In genomic region chr10:115579494-115579893, GRCm38 (mm10) we compare ENCODE assay signal across 14 mouse cellular contexts. TPM values are rescaled to one million over a fixed set of nuclear protein-coding genes. Genes with fewer than 3 reads are reported as not detected.
DNase-seq lines count a peak whose midpoint lies in the region; ATAC-seq and TF ChIP-seq lines count a peak whose summit lies in the region.
"Had no signal": no experiment of that assay in that cellular context is flagged by ENCODE, and none has a peak within 500 bp of the region (broad histone marks: within the 10 kb centered on the region; RNA-seq: fewer than 3 reads in every experiment).

No protein-coding gene starts in this region.

- H3K4me1 ChIP-seq in forebrain, embryonic 10.5 days: peaks cover 12% of the 10 kb centered on the region
- no peaks in the 10 kb centered on the region for H3K4me1 ChIP-seq in forebrain, embryonic 16.5 days (replicated peaks; ENCODE audit: control insufficient read depth, insufficient read depth, low read length)
- no peaks in the 10 kb centered on the region; the same call in 1 of the 2 replicates for H3K4me1 ChIP-seq in lung, postnatal 0 days (ENCODE audit: insufficient read depth, low read depth, low read length)
- H3K4me1 ChIP-seq in embryonic facial prominence, embryonic 11.5 days (ENCODE audit: control insufficient read depth, insufficient read depth, low read length): peaks cover 2% of the 10 kb centered on the region; the same call in 1 of the 2 replicates
- peaks cover 3% of the 10 kb centered on the region; the same call in 1 of the 2 replicates for H3K4me1 ChIP-seq in neural tube, embryonic 11.5 days (ENCODE audit: control insufficient read depth, insufficient read depth, low read length)
- peaks cover 5% of the 10 kb centered on the region; the same call in 1 of the 2 replicates for H3K4me1 ChIP-seq in heart, embryonic 10.5 days
- H3K4me1 ChIP-seq: intestine, embryonic 15.5 days had no signal

- H3K4me3 ChIP-seq in forebrain, embryonic 10.5 days: no peak overlapping the region
- no peak overlapping the region for H3K4me3 ChIP-seq in forebrain, embryonic 16.5 days (replicated peaks; ENCODE audit: low read length)
- H3K4me3 ChIP-seq in lung, postnatal 0 days (ENCODE audit: low read depth, low read length): no peak overlapping the region
- no peak overlapping the region for H3K4me3 ChIP-seq in embryonic facial prominence, embryonic 11.5 days (ENCODE audit: low read depth, low read length)
- H3K4me3 ChIP-seq in neural tube, embryonic 11.5 days (ENCODE audit: low read depth, low read length): no peak overlapping the region
- H3K4me3 ChIP-seq in heart, embryonic 10.5 days: no peak overlapping the region
- H3K4me3 ChIP-seq: forebrain, embryonic 12.5 days; intestine, embryonic 15.5 days had no signal

- H3K4me2 ChIP-seq in forebrain, embryonic 16.5 days (ENCODE audit: low read length): no peak overlapping the region
- no peak overlapping the region for H3K4me2 ChIP-seq in lung, postnatal 0 days (replicated peaks; ENCODE audit: low read depth, low read length)
- H3K4me2 ChIP-seq in embryonic facial prominence, embryonic 11.5 days (ENCODE audit: low read depth, low read length): no peak overlapping the region
- no peak overlapping the region for H3K4me2 ChIP-seq in neural tube, embryonic 11.5 days (ENCODE audit: low read depth)
- H3K4me2 ChIP-seq: forebrain, embryonic 12.5 days; intestine, embryonic 15.5 days had no signal

- WGBS in forebrain, embryonic 10.5 days: 9% methylated on average over 7 of the region's 7 CpGs
- 18% methylated on average over 7 of the region's 7 CpGs for WGBS in forebrain, embryonic 16.5 days
- WGBS in lung, postnatal 0 days: 16% methylated on average over 7 of the region's 7 CpGs
- 8% methylated on average over 7 of the region's 7 CpGs for WGBS in embryonic facial prominence, embryonic 11.5 days
- WGBS in neural tube, embryonic 11.5 days: 15% methylated on average over 7 of the region's 7 CpGs
- 29% methylated on average over 7 of the region's 7 CpGs for whole genome bisulfite sequencing in heart, embryonic 10.5 days

- ATAC-seq in forebrain, embryonic 16.5 days: no peak
- peak; percentile 46; the same call in 1 of the 2 replicates for ATAC-seq in lung, postnatal 0 days
- ATAC-seq in embryonic facial prominence, embryonic 11.5 days (replicated peaks; ENCODE audit: insufficient number of reproducible peaks, low FRiP score, low TSS enrichment, low read depth): peak; percentile 51; the same call in 1 of the 2 replicates
- 0 out of 2 replicates have a peak, but pooled peaks have one; percentile 52 for ATAC-seq in neural tube, embryonic 11.5 days (ENCODE audit: insufficient read depth, low FRiP score, low TSS enrichment)
- ATAC-seq in CD4-positive, CD25-positive, alpha-beta regulatory T cell, adult 4 months: no peak
- ATAC-seq: intestine, embryonic 15.5 days; Patski had no signal

- H3K9me3 ChIP-seq in forebrain, embryonic 10.5 days: no peaks in the 10 kb centered on the region
- H3K9me3 ChIP-seq in forebrain, embryonic 16.5 days (ENCODE audit: control insufficient read depth, low read length): no peaks in the 10 kb centered on the region
- H3K9me3 ChIP-seq in lung, postnatal 0 days (ENCODE audit: low read length): no peaks in the 10 kb centered on the region
- H3K9me3 ChIP-seq in embryonic facial prominence, embryonic 11.5 days (replicated peaks; ENCODE audit: control insufficient read depth, low read length): no peaks in the 10 kb centered on the region
- H3K9me3 ChIP-seq in neural tube, embryonic 11.5 days (ENCODE audit: control insufficient read depth, low read length): no peaks in the 10 kb centered on the region
- no peaks in the 10 kb centered on the region for H3K9me3 ChIP-seq in heart, embryonic 10.5 days
- H3K9me3 ChIP-seq: forebrain, embryonic 12.5 days; intestine, embryonic 15.5 days had no signal

- TF ChIP-seq EP300 in lung, postnatal 0 days (IDR thresholded peaks at IDR 0.05): no peak

- TF ChIP-seq CTCF in lung, postnatal 0 days (IDR thresholded peaks at IDR 0.05): no peak

- H3K27ac ChIP-seq in forebrain, embryonic 10.5 days: no peak overlapping the region
- no peak overlapping the region for H3K27ac ChIP-seq in forebrain, embryonic 16.5 days (ENCODE audit: low read length)
- H3K27ac ChIP-seq in lung, postnatal 0 days (ENCODE audit: low read length): no peak overlapping the region
- no peak overlapping the region for H3K27ac ChIP-seq in embryonic facial prominence, embryonic 11.5 days (replicated peaks; ENCODE audit: low read depth, low read length)
- no peak overlapping the region for H3K27ac ChIP-seq in neural tube, embryonic 11.5 days (ENCODE audit: low read depth, low read length)
- H3K27ac ChIP-seq in heart, embryonic 10.5 days: no peak overlapping the region
- H3K27ac ChIP-seq: forebrain, embryonic 12.5 days; intestine, embryonic 15.5 days had no signal

- DNase-seq in forebrain, embryonic 10.5 days (ENCODE audit: extremely low spot score, low spot score): peak; percentile 29
- peak; percentile 44 for DNase-seq in lung, postnatal 0 days (ENCODE audit: low spot score)
- DNase-seq in lung, postnatal 25 days (ENCODE audit: low spot score): no peak
- peak; percentile 39 for DNase-seq in embryonic facial prominence, embryonic 11.5 days (ENCODE audit: low spot score)
- peak; percentile 39 for DNase-seq in neural tube, embryonic 11.5 days (ENCODE audit: low spot score)
- DNase-seq in heart, embryonic 10.5 days (ENCODE audit: low spot score): no peak
- DNase-seq: B cell, adult 2 months; cerebellum, postnatal 36 days had no signal

- no peaks in the 10 kb centered on the region for H3K36me3 ChIP-seq in forebrain, embryonic 10.5 days (replicated peaks)
- H3K36me3 ChIP-seq in forebrain, embryonic 16.5 days (ENCODE audit: control insufficient read depth, insufficient read depth): no peaks in the 10 kb centered on the region
- no peaks in the 10 kb centered on the region for H3K36me3 ChIP-seq in lung, postnatal 0 days (ENCODE audit: insufficient read depth, low read length)
- no peaks in the 10 kb centered on the region for H3K36me3 ChIP-seq in embryonic facial prominence, embryonic 11.5 days (replicated peaks; ENCODE audit: control insufficient read depth, insufficient read depth, low read depth, low read length)
- H3K36me3 ChIP-seq in neural tube, embryonic 11.5 days (ENCODE audit: control insufficient read depth, insufficient read depth, low read length): no peaks in the 10 kb centered on the region
- H3K36me3 ChIP-seq in heart, embryonic 10.5 days: no peaks in the 10 kb centered on the region
- H3K36me3 ChIP-seq: forebrain, embryonic 12.5 days; intestine, embryonic 15.5 days had no signal

- H3K9ac ChIP-seq in forebrain, embryonic 16.5 days (replicated peaks; ENCODE audit: low read depth, low read length): no peak overlapping the region
- H3K9ac ChIP-seq in lung, postnatal 0 days (replicated peaks; ENCODE audit: low read depth): no peak overlapping the region
- no peak overlapping the region for H3K9ac ChIP-seq in embryonic facial prominence, embryonic 11.5 days (replicated peaks; ENCODE audit: low read length)
- no peak overlapping the region for H3K9ac ChIP-seq in neural tube, embryonic 11.5 days (ENCODE audit: low read length)
- H3K9ac ChIP-seq: forebrain, embryonic 12.5 days; intestine, embryonic 15.5 days had no signal

- H3K27me3 ChIP-seq in forebrain, embryonic 10.5 days (ENCODE audit: poor library complexity, severe bottlenecking): peaks cover 99% of the 10 kb centered on the region
- peaks cover 48% of the 10 kb centered on the region for H3K27me3 ChIP-seq in forebrain, embryonic 16.5 days (replicated peaks; ENCODE audit: control insufficient read depth, insufficient read depth, low read length)
- no peaks in the 10 kb centered on the region; the same call in 1 of the 2 replicates for H3K27me3 ChIP-seq in lung, postnatal 0 days (replicated peaks; ENCODE audit: insufficient read depth, low read length)
- peaks cover 6% of the 10 kb centered on the region for H3K27me3 ChIP-seq in embryonic facial prominence, embryonic 11.5 days (ENCODE audit: control insufficient read depth, insufficient read depth, low read length)
- peaks cover 6% of the 10 kb centered on the region; the same call in 1 of the 2 replicates for H3K27me3 ChIP-seq in neural tube, embryonic 11.5 days (ENCODE audit: control insufficient read depth, insufficient read depth, low read length)
- H3K27me3 ChIP-seq in heart, embryonic 10.5 days (ENCODE audit: insufficient read depth, poor library complexity, severe bottlenecking): peaks cover 15% of the 10 kb centered on the region

RNA-seq across cellular contexts. Expression of gene Lgr5, which starts 8.1 kb away (rescaled TPM):
- 1.7 and 2.2 TPM in 2 replicates for polyA plus RNA-seq in forebrain, embryonic 10.5 days (2016; fragmentation: Nextera tagmentation; extraction: Ambion mirVana)
- polyA plus RNA-seq in forebrain, embryonic 16.5 days (2015; fragmentation: Nextera tagmentation; extraction: Ambion mirVana): 0.56 and 0.77 TPM in 2 replicates
- 0.23 and 0.35 TPM in 2 replicates for polyA plus RNA-seq in lung, postnatal 0 days (2015; fragmentation: Nextera tagmentation; extraction: Ambion mirVana)
- 10.2 and 11.5 TPM in 2 replicates for polyA plus RNA-seq in embryonic facial prominence, embryonic 11.5 days (2014; fragmentation: Nextera tagmentation; extraction: Ambion mirVana)
- 6.0 and 7.4 TPM in 2 replicates for polyA plus RNA-seq in neural tube, embryonic 11.5 days (2014; fragmentation: Nextera tagmentation; extraction: Ambion mirVana)
- polyA plus RNA-seq in CD4-positive, CD25-positive, alpha-beta regulatory T cell, adult 4 months (2017; shearing (Covaris generic)): under 1 TPM in 1 of 2 experiments, not detected in 1; 0.23 TPM
- 0.76 and 4.0 TPM in 2 replicates for polyA plus RNA-seq in heart, embryonic 10.5 days (2016; fragmentation: Nextera tagmentation; extraction: Ambion mirVana)
- polyA plus RNA-seq: Patski had no signal

RNA-seq across cellular contexts. Expression of gene A930009A15Rik, which starts 9.7 kb away (rescaled TPM):
- not detected in 2 replicates for polyA plus RNA-seq in forebrain, embryonic 10.5 days (2016; fragmentation: Nextera tagmentation; extraction: Ambion mirVana)
- polyA plus RNA-seq in forebrain, embryonic 16.5 days (2015; fragmentation: Nextera tagmentation; extraction: Ambion mirVana): 0.22 TPM in 1 of 2 replicates, not detected in the other
- polyA plus RNA-seq in lung, postnatal 0 days (2015; fragmentation: Nextera tagmentation; extraction: Ambion mirVana): not detected in 2 replicates
- polyA plus RNA-seq in embryonic facial prominence, embryonic 11.5 days (2014; fragmentation: Nextera tagmentation; extraction: Ambion mirVana): 0.21 TPM in 2 replicates
- 0.49 TPM in 1 of 2 replicates, not detected in the other for polyA plus RNA-seq in neural tube, embryonic 11.5 days (2014; fragmentation: Nextera tagmentation; extraction: Ambion mirVana)
- polyA plus RNA-seq in CD4-positive, CD25-positive, alpha-beta regulatory T cell, adult 4 months (2017; shearing (Covaris generic)): not detected
- not detected in 2 replicates for polyA plus RNA-seq in heart, embryonic 10.5 days (2016; fragmentation: Nextera tagmentation; extraction: Ambion mirVana)
- polyA plus RNA-seq: forebrain, embryonic 12.5 days; intestine, embryonic 15.5 days; Patski; stomach, embryonic 16.5 days had no signal

Comparison
In these comparisons a context has a peak if more than half of its experiments do, and no peak if none do; other contexts are left out.
1. DNase-seq: peak in forebrain, embryonic 10.5 days (single experiment), lung, postnatal 0 days (single experiment), embryonic facial prominence, embryonic 11.5 days (single experiment) and neural tube, embryonic 11.5 days (single experiment); none in lung, postnatal 25 days (single experiment) and heart, embryonic 10.5 days (single experiment).
2. ATAC-seq: peak in lung, postnatal 0 days (single experiment), embryonic facial prominence, embryonic 11.5 days (single experiment) and neural tube, embryonic 11.5 days (single experiment); none in forebrain, embryonic 16.5 days (single experiment) and CD4-positive, CD25-positive, alpha-beta regulatory T cell, adult 4 months (single experiment).